Mouse (Mus musculus): Measurements from ENCODE around the gene Slc30a5. TPM values are rescaled to one million over a fixed set of nuclear protein-coding genes. Genes with fewer than 3 reads are reported as not detected.
A peak's percentile ranks its signal among the peaks of the same experiment; 100 is the strongest.

Gene Slc30a5
- polyA plus RNA-seq, 1 experiment from 2014 or later: 52.9 TPM

DNA sequence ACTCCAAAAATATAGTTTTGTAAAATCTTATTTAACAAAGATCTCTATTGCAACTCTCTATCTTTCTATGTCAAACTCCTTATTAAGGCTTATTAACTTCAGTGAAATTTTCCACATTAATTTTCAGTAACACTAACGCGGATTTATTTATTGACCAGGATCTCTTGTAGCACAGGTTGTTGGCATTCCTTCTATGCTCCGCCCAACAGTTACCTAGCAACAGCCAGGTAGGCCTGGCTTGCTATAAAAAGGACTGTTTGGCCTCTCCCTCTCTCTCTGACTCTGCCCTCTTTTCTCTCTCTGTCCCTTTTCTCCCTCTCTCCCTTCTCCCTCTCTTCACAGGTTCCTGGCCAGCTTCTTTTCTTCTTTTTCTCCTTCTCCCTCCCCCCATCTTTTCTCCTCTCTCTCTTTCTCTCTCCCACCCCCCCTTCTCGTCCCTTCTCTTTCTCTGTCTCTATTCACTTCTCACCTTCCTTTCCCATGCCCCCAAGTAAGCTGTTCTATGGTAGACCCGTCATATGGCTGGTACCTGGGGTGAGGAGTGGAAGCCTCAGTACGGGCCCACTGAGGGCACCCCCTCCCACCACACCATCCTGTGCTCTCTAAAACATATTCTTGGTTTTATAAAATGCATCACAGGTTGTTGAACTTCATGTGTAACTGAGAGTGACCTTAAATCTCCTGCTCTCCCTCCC lies 45.8 kb downstream of the Slc30a5 start:
- no peaks in the 10 kb centered on the region for H3K27me3 ChIP-seq (replicated peaks; ENCODE audit: control insufficient read depth, insufficient read depth, low read length)
- no peak overlapping the region for H3K27ac ChIP-seq (ENCODE audit: low read depth, low read length)
- H3K9ac ChIP-seq (ENCODE audit: low read depth, low read length): no peak overlapping the region
- no peak for ATAC-seq
- H3K36me3 ChIP-seq (ENCODE audit: control insufficient read depth, insufficient read depth): no peaks in the 10 kb centered on the region
- no peaks in the 10 kb centered on the region for H3K4me1 ChIP-seq (replicated peaks; ENCODE audit: control insufficient read depth, insufficient read depth, low read length)
- H3K4me3 ChIP-seq (ENCODE audit: low read depth, low read length): no peak overlapping the region
- H3K4me2 ChIP-seq (replicated peaks; ENCODE audit: low read depth): no peak overlapping the region
- no peaks in the 10 kb centered on the region for H3K9me3 ChIP-seq (ENCODE audit: control insufficient read depth)
- TF ChIP-seq CTCF (IDR thresholded peaks at IDR 0.05; ENCODE audit: low read depth): no peak
- WGBS: 51% methylated on average over 6 of the region's 6 CpGs

- WGBS: under 1% methylated on average over 34 of the region's 35 CpGs
- peak within 1 kb of the TSS; percentile 98 for H3K4me2 ChIP-seq (replicated peaks; ENCODE audit: low read depth)
- no peak within 1 kb of the TSS for H3K27ac ChIP-seq (ENCODE audit: low read depth, low read length)
- H3K9me3 ChIP-seq (ENCODE audit: control insufficient read depth): no peaks in the 10 kb centered on the region
- H3K36me3 ChIP-seq (ENCODE audit: control insufficient read depth, insufficient read depth): no peaks in the 10 kb centered on the region
- peak within 1 kb of the TSS; percentile 65 for H3K9ac ChIP-seq (ENCODE audit: low read depth, low read length)
- peak within 1 kb of the TSS; percentile 89 for H3K4me3 ChIP-seq (ENCODE audit: low read depth, low read length)
- ATAC-seq: peak; percentile 97
- TF ChIP-seq CTCF (IDR thresholded peaks at IDR 0.05; ENCODE audit: low read depth): peak; percentile 69
- no peaks in the 10 kb centered on the region for H3K4me1 ChIP-seq (replicated peaks; ENCODE audit: control insufficient read depth, insufficient read depth, low read length)
- H3K27me3 ChIP-seq (replicated peaks; ENCODE audit: control insufficient read depth, insufficient read depth, low read length): no peaks in the 10 kb centered on the region
Observed at GRCm38 (mm10) chr13:100786414-100786867, 46.8 kb downstream of the Slc30a5 start, which contains the start of gene Ccnb1. Ccnb1 (minus strand) TSS chr13:100786570.

DNA sequence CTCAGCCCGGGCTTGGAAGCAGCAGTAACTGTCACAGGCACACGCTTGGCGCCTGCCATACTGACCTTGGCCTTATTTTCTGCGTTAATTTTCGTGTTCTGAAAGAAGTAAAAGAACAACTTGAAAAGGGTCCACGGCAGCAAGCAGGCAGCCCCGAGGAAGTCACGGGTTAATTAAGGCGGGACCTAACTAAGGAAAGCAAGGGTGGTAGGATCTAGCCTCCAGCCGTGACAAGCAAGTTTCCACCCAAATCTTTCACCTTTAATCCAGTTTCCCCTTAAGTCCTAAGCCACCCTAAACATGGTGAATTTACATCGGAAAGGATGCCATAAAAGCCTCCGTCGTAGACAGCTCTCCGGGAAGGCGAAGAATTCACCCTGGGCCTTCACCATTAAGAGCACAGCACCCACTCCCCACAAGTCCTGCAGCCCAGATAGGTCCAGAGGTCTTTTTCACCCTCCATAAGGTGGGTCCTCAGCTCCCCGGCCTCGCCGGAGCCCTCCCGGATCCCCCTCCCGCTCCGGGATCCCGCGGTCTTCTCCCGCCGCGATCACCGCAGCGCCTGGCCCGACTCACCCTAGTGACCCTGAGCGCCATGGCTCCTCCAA lies 47.3 kb downstream of the Slc30a5 start:
- no peaks in the 10 kb centered on the region for H3K9me3 ChIP-seq (ENCODE audit: control insufficient read depth)
- 0 out of 2 replicates have a peak, but pooled peaks cover under 1% of the 10 kb centered on the region for H3K36me3 ChIP-seq (ENCODE audit: control insufficient read depth, insufficient read depth)
- TF ChIP-seq CTCF (IDR thresholded peaks at IDR 0.05; ENCODE audit: low read depth): no peak
- no peak overlapping the region for H3K27ac ChIP-seq (ENCODE audit: low read depth, low read length)
- 0 out of 2 replicates have a peak, but pooled peaks have one; percentile 13 for ATAC-seq
- H3K9ac ChIP-seq (ENCODE audit: low read depth, low read length): peak overlapping the region; percentile 65
- H3K4me3 ChIP-seq (ENCODE audit: low read depth, low read length): peak overlapping the region; percentile 89
- H3K4me2 ChIP-seq (replicated peaks; ENCODE audit: low read depth): peak overlapping the region; percentile 98
- under 1% methylated on average over 30 of the region's 30 CpGs for WGBS
- no peaks in the 10 kb centered on the region for H3K4me1 ChIP-seq (replicated peaks; ENCODE audit: control insufficient read depth, insufficient read depth, low read length)
- H3K27me3 ChIP-seq (replicated peaks; ENCODE audit: control insufficient read depth, insufficient read depth, low read length): no peaks in the 10 kb centered on the region

DNA sequence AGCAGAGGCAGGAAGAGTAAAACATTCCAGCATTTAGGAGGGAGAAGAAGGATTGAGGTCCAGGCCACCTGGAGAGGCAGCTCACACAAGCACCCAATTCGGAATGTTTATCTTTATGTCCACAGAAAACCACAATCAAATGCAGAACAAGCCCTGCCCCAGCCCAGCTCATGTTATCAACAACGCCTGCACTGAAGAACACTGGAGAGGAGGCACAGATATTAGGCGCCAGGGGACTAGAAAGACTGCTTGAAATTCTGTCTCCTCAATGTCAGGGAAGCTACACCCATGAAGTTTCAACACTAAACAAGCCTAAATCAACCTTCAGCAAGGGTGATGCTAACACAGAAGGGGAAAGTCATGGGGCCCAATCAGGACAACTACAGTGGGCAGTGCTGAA lies 55.7 kb downstream of the Slc30a5 start:
- Histone ChIP-seq H3K4me2 (replicated peaks; ENCODE audit: low read depth) (no peak overlapping the region), H3K27ac (ENCODE audit: low read depth, low read length) (no peak overlapping the region), H3K27me3 (replicated peaks; ENCODE audit: control insufficient read depth, insufficient read depth, low read length) (no peaks in the 10 kb centered on the region), H3K4me3 (ENCODE audit: low read depth, low read length) (no peak overlapping the region), H3K36me3 (ENCODE audit: control insufficient read depth, insufficient read depth) (peaks cover 12% of the 10 kb centered on the region; the same call in 1 of the 2 replicates), H3K9ac (ENCODE audit: low read depth, low read length) (no peak overlapping the region), H3K4me1 (replicated peaks; ENCODE audit: control insufficient read depth, insufficient read depth, low read length) (no peaks in the 10 kb centered on the region), H3K9me3 (ENCODE audit: control insufficient read depth) (no peaks in the 10 kb centered on the region)
- no peak for TF ChIP-seq CTCF (IDR thresholded peaks at IDR 0.05; ENCODE audit: low read depth)
- no peak for ATAC-seq
- WGBS: 70% methylated on average over 3 of the region's 3 CpGs

- no peak overlapping the region for H3K4me3 ChIP-seq (ENCODE audit: low read depth, low read length)
- H3K36me3 ChIP-seq (ENCODE audit: control insufficient read depth, insufficient read depth): peaks cover 12% of the 10 kb centered on the region; the same call in 1 of the 2 replicates
- H3K27me3 ChIP-seq (replicated peaks; ENCODE audit: control insufficient read depth, insufficient read depth, low read length): no peaks in the 10 kb centered on the region
- TF ChIP-seq CTCF (IDR thresholded peaks at IDR 0.05; ENCODE audit: low read depth): no peak
- no peak overlapping the region for H3K9ac ChIP-seq (ENCODE audit: low read depth, low read length)
- no peak overlapping the region for H3K4me2 ChIP-seq (replicated peaks; ENCODE audit: low read depth)
- no peak overlapping the region for H3K27ac ChIP-seq (ENCODE audit: low read depth, low read length)
- WGBS: 65% methylated on average over 6 of the region's 6 CpGs
- no peaks in the 10 kb centered on the region for H3K4me1 ChIP-seq (replicated peaks; ENCODE audit: control insufficient read depth, insufficient read depth, low read length)
- H3K9me3 ChIP-seq (ENCODE audit: control insufficient read depth): no peaks in the 10 kb centered on the region
- no peak for ATAC-seq
Observed at GRCm38 (mm10) chr13:100776710-100777109, 56.5 kb downstream of the Slc30a5 start.

GRCm38 (mm10) chr13:100776056-100776419 lies 57.2 kb downstream of the Slc30a5 start:
- H3K4me1 ChIP-seq (replicated peaks; ENCODE audit: control insufficient read depth, insufficient read depth, low read length): no peaks in the 10 kb centered on the region
- peak overlapping the region; percentile 68 for H3K4me2 ChIP-seq (replicated peaks; ENCODE audit: low read depth)
- H3K36me3 ChIP-seq (ENCODE audit: control insufficient read depth, insufficient read depth): peaks cover 12% of the 10 kb centered on the region; the same call in 1 of the 2 replicates
- no peak overlapping the region for H3K27ac ChIP-seq (ENCODE audit: low read depth, low read length)
- H3K9ac ChIP-seq (ENCODE audit: low read depth, low read length): 0 out of 2 replicates have a peak overlapping the region, but pooled peaks have one; percentile 27
- no peak for TF ChIP-seq CTCF (IDR thresholded peaks at IDR 0.05; ENCODE audit: low read depth)
- no peak for ATAC-seq
- 12% methylated on average over 8 of the region's 8 CpGs for WGBS
- peak overlapping the region; percentile 59 for H3K4me3 ChIP-seq (ENCODE audit: low read depth, low read length)
- H3K9me3 ChIP-seq (ENCODE audit: control insufficient read depth): no peaks in the 10 kb centered on the region
- H3K27me3 ChIP-seq (replicated peaks; ENCODE audit: control insufficient read depth, insufficient read depth, low read length): no peaks in the 10 kb centered on the region

Data from intestine, postnatal 0 days (tissue).